Mouse (Mus musculus) erythroblast, adult 5-6 weeks (primary cell): ENCODE data around the gene Arsa. TPM values are rescaled to one million over a fixed set of nuclear protein-coding genes. Genes with fewer than 3 reads are reported as not detected.
"Not testable (repeated sequence)": the region's sequence is repeated elsewhere in the genome, so short reads cannot be mapped to it uniquely, and the experiment has no call there.

ENCODE experiments used
- ATAC-seq: replicated peaks from 2 replicates; pipeline ENCODE4 v1.8.0; 2016; ENCODE audit warnings: moderate number of reproducible peaks, mild to moderate bottlenecking, moderate TSS enrichment, inconsistent platforms; ENCODE audit not compliant: poor library complexity, low FRiP score, severe bottlenecking
- total RNA-seq, 2 experiments: library from RNA; stranded (forward) in 1 of 2; stranded (reverse) in 1 of 2; fragments of 150-400 nt in 1 of 2; fragments of 200-764, 138-1000 nt in 1 of 2; gene quantifications; 2 replicates each; pipeline versions ENCODE4 v1.2.3 to v1.2.4; 2015 to 2017; ENCODE audit warnings: low replicate concordance in 2 of 2

Gene Arsa
- total RNA-seq, 2 experiments from 2014 or later: 1.5 TPM; not detected in 1

DNA sequence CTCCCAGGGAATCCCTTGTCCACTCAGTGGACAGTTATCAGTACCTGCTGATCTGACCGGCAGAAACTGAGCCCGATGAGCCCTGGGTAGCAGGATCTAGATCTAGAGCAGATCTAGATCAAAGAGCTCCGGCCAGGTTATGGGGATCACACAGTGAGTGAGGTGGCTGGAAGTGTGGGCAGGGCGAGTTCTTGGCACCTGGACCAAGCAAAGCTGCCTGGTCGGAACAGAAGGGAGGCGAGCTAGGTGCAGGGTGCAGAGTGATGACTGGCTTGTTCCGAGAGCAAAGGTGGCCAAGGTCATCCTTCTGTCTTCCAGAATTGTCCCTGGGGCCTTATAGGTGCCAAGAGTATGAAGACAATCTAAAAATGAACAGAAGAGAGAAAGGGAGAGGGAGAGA lies 17.4 kb downstream of the Arsa start:
- no peak for ATAC-seq

DNA sequence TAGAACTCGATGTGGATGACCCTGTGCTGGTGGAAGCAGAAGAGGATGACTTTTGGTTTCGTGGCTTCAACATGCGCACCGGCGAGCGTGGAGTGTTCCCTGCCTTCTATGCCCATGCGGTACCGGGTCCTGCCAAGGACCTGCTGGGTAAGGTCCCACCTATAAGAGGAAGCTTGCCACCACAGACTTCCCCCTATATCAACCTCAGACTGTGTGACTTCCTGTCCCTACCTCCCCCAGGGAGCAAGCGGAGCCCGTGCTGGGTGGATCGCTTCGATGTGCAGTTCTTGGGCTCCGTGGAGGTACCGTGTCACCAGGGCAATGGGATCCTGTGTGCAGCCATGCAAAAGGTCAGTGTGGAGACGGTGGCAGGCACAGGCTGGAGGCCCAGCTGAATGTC lies 18.3 kb downstream of the Arsa start:
- no peak for ATAC-seq

DNA sequence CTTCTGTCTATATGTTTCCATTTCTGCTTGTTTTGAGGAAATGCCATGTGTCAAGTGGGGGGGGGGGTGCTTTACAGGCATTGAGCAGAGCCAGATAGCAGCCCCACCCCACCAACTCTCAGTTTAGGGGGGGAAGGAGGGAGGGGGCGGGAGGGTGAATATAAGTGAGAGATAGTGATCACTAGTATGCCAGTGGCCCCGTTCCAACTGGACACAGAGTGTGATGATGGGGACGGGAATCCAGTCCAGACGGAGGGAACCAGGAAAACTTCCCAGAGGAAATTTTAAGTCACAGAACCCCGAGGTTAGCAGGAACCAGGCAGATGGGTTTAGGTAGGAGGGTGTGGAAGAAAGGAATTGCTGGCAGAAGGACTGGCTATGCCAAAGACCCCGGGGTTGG lies 21.6 kb downstream of the Arsa start:
- ATAC-seq: no peak

DNA sequence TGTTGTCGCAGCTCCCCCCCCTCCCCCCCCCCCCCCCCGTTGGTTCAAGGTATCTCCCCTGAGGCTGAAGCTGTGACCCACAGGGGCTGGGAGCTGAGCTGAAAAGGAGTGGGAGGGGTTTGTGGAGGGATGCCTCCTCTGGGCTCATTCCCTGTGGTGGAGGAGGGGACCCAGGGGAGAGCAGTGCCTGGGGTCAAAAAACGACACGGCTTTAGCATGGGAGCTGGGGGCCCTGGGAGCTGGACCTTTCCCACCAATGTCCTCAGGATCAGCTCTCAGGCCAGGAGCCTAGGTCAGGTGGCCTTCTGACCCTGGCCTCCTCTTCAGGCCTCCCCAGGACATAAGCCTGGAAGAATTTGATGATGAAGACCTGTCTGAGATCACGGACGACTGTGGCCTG lies 22.4 kb downstream of the Arsa start:
- no peak for ATAC-seq

DNA sequence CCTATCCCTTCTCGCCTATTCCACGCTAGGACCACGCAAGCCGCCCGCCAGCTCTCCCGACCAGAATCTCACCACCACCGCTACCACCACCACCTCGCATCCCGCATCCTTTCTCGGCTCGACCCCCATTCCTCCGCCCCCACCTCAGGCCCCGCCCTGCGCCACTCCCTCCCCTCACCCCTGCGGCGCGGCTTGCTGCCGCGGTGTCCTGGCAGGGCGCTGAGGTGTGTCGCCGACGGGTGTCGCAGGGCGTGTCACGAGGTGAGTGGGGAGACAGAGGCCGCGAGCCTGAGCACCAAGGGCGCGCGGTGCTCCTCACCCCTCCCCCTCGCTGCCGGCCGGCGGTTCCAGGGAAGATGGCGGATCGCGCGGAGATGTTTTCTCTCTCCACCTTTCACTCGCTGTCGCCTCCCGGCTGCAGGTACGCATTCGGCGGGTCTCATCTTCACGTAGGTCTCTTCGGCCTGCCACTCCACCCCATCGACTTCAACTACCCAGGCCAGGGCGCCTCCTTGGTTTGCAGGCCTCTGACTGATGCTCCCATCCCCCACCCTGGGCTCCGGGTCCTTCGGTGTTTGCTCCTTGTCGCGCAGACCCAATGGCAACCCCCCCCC lies 23.3 kb downstream of the Arsa start, which contains the start of gene Mapk8ip2:
Gene Mapk8ip2 (plus strand): TSS at position 49 of the 614 bp plus-strand sequence.
- ATAC-seq: no peak

DNA sequence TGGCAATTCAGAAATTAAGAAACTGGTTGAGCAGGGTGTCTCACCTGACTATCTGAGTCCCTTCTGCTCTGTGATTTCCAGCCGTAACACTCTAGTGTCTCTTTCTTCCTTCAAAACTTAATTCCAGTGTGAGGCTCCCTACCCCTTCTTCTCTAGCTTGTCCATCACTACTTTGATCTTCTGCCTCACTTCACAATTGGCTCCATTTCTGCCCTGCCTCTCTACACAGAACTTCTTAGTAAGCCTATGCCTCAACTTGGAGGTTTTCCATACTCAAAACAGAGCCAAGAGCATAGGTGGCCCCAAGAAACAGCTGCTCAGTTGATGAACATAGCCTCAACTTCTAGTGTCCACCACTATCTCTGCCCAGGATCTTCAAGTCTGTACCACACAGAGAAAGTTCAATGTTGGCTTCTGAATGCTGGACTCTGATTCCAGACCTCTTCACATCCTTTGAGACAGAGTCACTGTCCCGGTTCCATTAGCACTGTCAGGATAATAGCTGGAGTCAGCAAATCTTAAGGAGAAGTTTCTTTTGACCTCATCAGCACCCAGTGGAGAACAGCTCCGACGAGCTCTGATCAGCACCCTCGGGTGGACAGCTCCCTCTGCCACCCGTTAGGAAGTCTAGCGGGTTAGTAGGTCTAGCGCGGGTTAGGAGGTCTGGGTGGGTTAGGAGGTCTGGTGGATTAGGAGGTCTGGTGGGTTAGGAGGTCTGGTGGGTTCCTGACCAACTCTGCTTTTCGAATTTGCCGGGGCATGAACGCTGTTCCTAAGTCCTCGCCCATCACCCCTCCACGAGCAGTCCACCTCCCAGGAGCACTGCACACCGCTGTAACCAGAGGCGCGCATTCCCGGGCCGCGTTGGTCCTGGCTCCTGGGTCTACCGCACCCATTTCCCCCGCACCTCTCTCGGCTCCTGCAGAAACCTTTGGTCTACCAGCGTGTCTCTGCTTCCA lies 24.0 kb downstream of the Arsa start:
- ATAC-seq: no peak

DNA sequence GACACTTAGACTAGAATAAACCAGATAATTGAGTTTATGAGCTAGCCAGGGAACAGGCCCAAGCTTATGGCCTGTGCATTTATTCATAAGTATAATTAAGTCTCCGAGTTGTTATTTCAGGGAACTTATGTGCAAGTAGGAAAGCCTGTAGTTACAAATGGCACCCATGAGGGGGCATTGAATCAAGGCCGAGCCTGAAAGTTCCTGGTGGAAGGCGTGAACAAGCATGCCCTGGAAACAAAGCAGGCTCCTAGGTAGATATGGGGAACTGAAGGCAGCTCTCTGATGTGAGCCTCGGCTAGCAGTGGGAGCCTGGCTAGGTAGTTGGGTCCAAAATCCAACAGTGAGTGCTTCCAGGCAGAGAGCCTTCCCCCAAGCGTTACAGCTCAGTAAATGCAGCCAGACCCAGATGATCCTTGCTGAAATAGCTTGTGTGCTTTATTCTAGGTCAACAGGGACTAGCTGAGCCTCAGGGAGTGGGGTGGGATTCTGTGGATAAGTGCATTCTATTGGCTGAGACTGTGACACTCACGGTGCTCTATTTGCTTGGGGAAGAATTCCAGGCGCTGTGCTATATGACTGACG lies 34.6 kb downstream of the Arsa start:
- ATAC-seq: no peak

DNA sequence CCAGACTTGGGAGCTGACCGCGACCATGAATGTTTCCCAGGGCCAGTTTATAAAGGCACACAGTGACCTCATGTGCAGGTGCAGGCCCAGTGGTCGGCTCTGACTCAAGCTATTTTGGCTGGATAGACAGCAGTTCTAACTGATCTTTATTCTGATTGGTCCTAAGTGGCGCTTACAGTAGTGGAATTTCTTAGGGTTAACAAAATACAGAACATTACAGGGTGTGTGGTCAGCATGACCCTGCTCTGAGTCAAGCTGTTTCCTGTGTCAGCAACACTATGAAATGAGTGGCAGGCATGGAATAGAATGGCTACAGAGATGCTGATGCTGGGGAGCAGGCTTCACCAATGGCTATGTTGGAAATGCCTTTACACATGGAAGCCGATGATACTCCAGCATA lies 41.3 kb downstream of the Arsa start:
- ATAC-seq: no peak

DNA sequence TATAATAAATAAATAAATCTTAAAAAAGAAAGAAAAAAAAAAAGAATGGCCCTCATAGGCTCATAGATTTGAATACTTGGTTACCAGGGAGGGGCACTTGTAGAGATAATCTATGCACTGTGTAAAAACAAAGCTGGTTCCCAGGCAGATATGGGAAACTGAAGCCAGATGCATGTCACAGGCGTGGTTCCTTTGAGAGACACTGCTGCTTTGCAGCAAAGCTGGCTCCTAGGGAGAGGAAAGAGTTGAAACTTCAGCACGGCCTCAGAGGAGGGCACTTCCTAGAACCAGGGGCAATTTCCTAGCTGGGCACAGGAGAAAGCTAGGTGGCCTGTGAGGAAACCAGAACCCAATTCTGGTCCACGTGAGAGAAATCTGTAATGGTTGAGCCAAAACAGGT lies 43.1 kb downstream of the Arsa start:
- no peak for ATAC-seq

DNA sequence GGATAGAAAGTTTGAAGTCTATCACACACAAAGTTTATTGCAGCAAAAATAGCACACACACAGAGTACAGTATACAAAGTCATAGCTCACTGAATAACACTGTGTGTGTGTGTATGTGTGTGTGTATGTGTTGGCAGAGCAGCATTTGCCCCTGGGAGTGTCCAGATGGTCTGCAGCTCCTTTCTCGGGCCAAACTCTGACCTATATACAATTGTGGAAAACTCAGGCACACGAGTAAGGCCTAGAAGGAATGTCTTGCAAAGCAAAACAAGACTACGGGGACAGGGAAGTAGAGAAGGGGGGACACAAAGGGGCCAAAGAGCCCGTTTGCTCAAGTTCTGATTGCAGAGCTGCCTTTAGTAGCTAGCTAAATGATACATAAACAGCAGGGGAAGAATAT lies 44.3 kb downstream of the Arsa start:
- no peak for ATAC-seq

DNA sequence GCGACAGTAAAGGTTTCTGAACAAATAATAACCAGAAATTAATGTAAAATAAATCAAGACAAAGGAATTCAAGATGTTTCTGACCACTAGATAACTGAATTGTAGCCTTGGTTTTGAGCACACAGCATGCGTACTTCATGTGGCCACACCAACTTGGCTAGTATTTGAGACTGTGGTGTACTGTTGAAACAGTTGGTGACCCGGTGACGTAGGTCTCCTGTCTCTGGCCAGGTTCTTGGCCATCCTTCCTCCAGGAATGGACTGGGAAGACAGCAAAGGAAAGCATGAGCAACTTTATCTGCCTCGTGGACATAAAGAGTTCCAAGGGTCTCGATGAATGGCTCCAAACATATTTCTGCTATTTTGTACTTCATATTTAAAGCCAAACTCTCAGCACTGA lies 45.4 kb downstream of the Arsa start:
- no peak for ATAC-seq

DNA sequence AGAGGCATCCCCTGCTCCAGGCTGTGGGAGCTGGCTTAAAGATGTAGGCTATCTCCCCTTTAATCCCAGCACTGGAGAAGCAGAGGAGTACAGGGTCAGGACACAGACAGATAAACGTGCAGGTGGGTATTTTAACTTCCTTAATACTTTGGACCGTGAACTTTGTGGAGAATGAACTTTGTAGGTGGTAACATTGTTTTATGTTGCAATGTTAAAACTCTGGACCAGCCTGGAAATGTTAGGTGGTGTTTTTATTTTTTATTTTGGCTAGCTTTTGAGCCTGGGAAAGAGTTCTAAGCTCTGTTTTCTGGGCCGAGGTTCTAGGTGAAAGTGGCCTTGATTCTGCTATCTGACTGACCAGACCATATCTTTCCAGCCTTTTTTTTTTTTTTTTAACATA lies 46.0 kb downstream of the Arsa start:
- no peak for ATAC-seq

DNA sequence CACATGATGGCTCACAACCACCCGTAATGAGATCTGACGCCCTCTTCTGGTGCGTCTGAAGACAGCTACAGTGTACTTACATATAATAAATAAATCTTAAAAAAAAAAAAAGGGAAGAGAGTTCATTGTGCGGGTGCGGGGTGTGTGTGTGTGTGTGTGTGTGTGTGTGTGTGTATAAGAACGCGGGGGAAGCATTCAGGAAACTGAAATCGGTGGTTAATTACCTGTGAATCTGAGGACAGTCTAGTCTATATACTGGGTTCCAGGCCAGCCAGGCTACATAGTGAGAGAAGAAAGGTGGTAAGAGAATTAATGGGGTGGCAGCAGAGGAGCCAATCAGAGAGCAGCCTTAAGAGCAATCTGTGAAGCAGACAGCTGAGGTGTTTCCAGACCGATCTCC lies 46.5 kb downstream of the Arsa start:
- not testable (repeated sequence) for ATAC-seq

DNA sequence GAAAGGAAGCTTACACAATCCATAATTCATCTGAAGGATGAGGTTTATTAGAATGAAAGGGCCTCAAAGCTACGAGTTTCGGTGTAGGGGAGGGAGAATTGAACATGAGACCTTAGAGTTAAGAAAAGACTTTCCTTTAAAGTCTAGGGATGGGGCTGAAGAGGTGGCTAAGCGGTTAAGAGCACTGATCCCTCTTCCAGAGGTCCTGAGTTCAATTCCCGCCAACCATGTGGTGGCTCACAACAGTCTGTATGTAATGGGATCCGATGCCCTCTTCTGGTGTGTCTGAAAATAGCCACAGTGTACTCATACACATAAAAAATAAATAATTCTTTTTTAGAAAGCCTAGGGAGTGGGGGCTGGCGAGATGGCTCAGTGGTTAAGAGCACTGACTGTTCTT lies 46.9 kb downstream of the Arsa start:
- peak; percentile 8 for ATAC-seq

DNA sequence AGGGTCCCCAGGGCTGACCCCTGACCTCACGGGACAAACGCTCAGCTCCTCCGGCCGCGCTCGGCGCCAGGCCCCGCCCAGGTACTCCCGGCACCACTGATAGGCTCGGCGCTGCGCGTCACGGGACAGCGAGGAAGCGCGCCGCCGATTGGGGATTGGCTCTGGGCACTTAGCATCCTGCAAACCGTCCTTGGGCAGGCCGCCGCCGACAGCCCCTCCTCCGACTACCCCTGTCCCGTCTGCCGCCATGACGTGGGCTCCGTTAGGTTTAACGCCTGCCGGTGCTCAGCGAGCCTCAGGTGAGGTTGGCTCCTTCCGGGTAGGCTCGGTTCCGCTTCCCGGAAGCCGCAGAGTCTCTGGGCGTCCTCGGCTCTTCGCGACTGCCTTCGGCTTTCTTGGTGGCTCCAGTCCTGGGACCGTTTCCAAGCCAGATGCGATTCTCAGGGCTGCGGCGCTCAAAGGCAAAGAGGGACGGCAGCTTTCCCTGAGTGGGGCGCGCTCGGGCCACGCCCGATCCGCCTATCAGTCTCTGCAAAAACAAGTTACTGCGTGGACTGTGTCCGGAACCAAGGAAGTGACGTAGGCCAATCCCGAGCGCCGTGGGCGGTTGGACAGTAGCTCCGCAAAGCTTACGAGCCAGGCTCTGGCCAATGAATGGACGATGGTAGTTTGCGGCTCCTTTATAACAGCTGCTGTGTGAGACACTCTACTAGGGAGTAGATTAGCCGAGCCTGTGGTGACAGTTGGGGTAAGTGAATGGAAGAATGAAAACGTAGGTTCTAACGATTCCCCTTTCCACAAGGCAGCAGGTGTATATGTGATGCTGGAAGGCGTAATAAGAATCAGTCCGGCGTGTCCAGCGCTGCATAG lies 47.6 kb downstream of the Arsa start, which contains the start of the genes C730034F03Rik, Gm44502 and Chkb:
Gene C730034F03Rik (plus strand): TSS at position 238 of the 870 bp plus-strand sequence.
Gene Gm44502 (minus strand): TSS at position 345 of the 870 bp plus-strand sequence.
Gene Chkb (minus strand): TSS at position 557 of the 870 bp plus-strand sequence.
- peak; percentile 90 for ATAC-seq

DNA sequence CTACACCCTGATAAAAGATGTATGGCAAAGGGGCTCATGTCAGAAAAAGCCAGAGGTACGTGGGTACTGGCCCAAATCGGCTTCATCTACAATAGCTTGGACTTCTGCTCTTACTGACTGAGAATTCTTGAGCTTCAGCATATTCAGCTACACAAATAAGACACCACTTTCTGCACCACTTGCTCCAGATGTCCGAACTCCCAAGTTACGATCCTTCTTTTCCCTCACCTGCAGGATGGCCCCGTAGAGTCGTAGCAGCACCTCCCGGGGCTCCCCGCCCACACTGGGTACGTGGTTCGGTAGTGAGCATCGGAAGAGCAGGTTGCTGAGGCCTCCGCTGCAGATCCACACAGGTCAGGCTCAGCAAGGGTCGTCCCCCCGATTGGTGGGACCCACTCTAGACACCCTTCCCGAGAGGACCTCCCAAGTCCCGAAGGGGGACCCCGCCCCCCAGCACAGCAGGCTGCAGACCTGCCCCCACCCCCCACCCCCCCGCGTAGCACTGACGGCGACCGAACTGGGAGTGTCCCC lies 48.3 kb downstream of the Arsa start:
- ATAC-seq: no peak

DNA sequence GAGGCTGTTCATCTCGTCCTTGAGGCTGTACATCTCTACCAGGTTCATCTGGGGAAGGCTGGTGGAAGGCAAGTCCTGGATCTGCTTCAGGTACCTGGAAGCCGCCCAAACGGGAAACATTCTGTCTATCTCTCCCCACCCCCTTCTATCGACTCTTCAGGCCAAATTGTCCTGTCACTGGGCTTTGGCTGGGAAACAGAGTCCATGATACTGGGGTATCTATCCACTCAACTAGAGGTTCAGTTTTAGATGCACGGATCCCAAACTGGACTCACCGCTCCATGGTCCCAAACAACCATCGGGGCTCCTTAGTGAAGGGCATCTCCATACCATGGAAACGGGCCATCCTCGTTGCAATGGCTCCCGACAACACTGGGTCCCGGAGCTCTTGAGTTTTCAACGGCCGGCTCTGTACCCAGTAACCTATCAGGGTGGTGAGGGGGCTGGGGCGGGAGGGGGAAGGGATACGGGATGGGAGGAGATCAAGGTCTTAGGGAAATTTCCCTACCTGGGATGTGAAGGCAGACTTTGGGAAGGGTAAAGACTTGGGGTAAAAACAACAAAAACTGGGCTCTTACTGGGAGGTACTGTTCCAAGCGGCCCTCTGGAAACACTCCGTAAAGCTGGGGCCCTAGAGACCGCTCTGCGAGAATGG lies 49.0 kb downstream of the Arsa start:
- ATAC-seq: no peak

DNA sequence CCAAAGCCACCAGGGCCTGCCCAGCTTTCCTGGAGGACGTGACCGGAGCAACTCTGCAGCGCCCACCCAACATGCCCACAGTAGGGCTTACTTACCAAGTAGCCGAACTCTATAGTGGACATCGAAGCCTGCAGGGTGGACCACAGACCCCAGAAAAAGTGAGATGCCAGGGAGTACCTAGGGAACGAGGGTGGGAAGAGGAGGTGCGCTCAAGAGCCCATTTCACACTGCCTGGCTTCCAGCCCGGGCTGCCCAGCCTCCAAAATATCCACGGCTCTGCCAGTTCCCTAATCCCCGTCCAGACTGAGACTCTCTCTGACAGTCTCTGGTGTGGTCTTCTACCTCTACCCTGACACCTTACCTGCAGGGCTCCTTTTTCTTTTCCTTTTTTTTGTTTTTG lies 50.5 kb downstream of the Arsa start:
- no peak for ATAC-seq

DNA sequence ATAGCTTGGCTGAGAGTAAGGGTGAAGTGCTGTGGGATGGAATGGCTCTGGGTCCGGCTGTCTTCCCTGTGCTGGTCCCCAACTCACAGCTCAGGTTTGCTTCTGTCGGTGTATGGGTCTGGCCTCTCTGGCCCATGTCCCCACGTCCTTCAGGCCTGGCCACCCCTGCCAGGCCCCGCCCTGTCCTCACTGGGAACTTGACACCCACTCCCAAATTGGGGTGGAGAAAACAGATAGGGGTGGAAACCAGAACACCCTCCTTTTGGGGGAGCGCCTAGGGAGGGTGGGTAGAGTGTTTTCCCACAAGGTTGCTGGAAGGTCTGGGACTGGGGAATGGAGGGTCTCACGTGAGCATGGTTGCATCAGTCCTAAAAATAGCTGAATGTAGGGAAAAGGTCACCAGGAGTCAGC lies 51.5 kb downstream of the Arsa start, which contains the start of gene Cpt1b:
Gene Cpt1b (minus strand): TSS at position 153 of the 411 bp plus-strand sequence.
- ATAC-seq: no peak
